Mouse (Mus musculus): ENCODE data around the gene Nprl2.

The Nprl2 gene

DNA sequence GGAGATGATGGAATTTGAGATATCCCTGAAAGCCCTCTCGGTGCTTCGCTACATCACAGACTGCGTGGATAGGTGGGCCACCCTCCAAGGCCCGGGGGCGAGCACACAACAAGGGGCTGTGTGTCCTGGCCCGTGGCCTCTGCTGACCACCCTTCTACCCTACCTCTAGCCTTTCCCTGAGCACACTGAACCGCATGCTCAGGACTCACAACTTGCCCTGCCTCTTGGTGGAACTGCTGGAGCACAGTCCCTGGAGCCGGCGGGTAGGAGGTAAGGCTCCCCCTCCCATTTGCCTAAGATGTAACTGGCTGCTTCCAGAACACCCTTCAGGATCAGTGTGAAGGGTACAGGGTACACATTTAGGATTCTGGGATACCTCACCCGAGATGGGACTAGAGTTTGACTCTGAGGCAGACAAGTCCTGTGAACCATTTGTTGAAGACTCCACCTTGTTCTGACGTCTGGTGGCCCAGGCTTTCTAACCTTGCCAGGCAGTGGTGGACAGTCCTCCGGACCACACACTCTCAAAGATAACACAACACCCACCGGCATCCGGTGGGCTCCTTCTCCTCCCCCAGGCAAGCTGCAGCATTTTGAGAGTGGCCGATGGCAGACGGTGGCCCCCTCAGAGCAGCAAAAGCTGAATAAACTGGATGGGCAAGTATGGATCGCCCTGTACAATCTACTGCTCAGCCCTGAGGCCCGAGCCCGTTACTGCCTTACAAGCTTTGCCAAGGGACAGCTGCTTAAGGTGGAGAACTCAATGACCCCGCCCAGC, 7.5 kb downstream of the Nprl2 start:
- in situ Hi-C loops (cut with MboI; ENCODE audit: unreplicated experiment in 2 of 2): loop anchor here (25.0 kb wide), 3 partner anchors 1362 to 1538 kb away; partner anchors contain the start of genes Ccdc51 (in 1 of the 2), Glyctk (in 1 of the 2), Plxnb1 (in 1 of the 2) and Ppm1m (in 1 of the 2)

DNA sequence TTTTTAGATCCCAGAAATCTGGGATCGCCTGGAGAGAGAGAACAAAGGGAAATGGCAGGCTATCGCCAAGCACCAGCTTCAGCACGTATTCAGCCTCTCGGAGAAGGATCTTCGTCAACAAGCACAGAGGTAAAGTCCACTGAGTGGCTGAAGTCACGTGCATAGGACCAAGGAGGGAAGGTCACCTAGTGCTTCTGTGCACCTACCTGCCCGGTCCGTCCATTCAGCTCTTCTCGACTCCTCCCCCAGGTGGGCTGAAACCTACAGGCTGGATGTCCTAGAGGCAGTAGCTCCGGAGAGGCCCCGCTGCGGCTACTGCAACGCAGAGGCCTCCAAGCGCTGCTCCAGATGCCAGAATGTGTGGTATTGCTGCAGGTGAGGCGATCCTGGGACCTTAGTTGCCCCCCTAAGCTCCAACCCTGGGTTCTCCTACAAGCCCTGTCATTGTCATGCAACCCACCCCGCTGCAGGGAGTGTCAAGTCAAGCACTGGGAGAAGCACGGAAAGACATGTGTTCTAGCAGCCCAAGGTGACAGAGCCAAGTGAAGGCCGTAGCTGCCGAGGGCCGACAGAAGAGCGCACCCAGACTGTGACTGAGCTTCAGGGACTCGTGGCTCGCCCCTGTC, 8.6 kb downstream of the Nprl2 start:
- in situ Hi-C loops (cut with MboI; ENCODE audit: unreplicated experiment in 2 of 2): loop anchor here in 1 of 2 experiments (25.0 kb wide), 1 partner anchor 1363 kb away; the partner anchor contains the start of gene Ppm1m

DNA sequence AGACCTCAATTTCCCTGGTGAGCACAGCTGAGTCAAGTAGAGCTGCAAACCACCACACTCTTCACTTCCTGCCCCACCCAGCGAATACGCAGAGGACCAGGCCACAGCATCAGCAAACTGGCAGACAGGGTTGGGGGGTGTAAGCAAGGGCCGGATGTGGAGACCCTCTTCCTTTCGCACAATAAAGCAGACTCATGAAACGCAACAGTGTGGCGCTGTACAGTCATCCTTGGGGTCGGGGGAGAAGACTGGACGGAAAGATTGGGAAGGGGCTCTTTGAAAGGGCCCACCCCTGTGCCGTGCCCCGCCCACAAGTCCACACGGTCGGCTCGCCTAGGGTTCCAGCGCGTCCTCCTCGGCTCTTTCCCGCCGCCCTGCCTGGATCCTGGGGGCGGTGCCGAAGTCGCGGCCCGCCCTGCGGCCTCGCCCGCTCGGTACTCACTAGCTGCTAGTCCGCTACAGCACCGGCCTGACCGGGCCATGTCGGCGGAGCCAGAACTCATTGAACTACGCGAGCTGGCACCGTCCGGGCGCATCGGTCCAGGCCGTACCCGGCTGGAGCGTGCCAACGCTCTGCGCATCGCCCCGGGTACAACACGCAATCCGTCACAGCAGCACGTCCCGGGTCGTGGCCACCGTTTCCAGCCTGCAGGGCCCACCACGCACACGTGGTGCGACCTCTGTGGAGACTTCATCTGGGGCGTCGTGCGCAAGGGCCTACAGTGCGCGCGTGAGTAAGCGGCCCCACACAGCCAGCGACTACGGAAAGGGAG, 9.3 kb downstream of the Nprl2 start, which contains the start of gene Rassf1:
Rassf1 (plus strand) TSS at position 439 of the 773 bp plus-strand sequence.
- in situ Hi-C loops (cut with MboI; ENCODE audit: unreplicated experiment in 2 of 2): loop anchor here in 1 of 2 experiments (25.0 kb wide), 1 partner anchor 1364 kb away; the partner anchor contains the start of gene Ppm1m

DNA sequence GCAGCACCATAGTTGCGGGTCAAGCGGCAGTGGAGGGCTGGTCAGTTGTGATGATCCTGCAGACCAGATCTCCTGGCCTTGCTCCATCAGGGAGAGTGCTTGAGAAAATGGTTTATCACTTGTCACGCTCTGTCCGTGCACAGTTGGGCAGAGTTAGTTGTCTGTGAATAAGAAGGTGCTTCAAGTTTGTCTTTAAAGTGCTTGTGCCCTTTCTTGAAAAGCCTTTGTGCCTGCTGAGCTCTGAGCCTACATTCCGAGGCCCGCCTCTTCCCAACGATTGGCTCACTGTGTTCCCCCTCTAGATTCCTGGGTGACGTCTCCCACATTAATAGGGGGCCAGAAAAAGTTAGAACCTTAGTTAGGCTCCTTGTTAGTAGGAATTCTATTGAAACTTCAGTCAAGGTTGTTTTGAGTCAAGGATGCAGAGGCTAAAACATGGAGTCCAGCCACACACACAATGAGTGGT, 9.9 kb downstream of the Nprl2 start:
- in situ Hi-C loops (cut with MboI; ENCODE audit: unreplicated experiment in 2 of 2): loop anchor here in 1 of 2 experiments (25.0 kb wide), 1 partner anchor 1365 kb away; the partner anchor contains the start of gene Ppm1m

DNA sequence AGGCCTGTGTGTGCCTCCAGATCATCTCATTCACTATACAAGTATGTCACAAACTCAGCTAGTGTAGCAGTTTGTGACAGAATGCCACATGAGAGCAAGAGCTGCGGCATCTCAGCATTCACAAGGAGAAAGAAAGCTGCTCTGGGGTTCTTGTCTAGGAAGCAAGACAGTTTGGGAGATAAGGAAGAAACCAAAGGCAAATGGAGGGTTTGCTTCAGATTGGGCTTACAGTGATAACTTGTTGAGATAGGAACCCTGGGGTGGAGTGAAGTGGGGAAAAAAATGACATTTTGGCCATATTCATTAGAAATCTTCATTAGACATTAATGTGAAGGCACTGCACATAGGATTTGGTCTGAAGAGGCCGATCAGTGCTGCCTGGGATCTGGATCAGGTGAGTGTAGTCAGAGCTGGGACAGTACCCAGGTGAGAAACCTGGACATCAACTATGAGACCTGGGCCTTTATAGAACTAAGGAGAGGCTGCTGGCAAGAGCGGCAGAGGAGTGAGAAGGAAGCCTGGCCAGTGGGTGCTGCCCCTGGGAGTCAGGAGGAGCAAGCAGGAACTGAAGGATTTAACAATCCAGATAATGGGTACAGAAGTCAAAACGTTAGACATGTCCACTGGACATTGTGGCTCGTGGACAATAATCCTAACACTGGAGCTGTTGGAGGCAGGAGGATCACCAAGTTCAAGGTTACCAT, 10.8 kb downstream of the Nprl2 start:
- in situ Hi-C loops (cut with MboI; ENCODE audit: unreplicated experiment in 2 of 2): loop anchor here in 1 of 2 experiments (25.0 kb wide), 1 partner anchor 1366 kb away; the partner anchor contains the start of gene Ppm1m

DNA sequence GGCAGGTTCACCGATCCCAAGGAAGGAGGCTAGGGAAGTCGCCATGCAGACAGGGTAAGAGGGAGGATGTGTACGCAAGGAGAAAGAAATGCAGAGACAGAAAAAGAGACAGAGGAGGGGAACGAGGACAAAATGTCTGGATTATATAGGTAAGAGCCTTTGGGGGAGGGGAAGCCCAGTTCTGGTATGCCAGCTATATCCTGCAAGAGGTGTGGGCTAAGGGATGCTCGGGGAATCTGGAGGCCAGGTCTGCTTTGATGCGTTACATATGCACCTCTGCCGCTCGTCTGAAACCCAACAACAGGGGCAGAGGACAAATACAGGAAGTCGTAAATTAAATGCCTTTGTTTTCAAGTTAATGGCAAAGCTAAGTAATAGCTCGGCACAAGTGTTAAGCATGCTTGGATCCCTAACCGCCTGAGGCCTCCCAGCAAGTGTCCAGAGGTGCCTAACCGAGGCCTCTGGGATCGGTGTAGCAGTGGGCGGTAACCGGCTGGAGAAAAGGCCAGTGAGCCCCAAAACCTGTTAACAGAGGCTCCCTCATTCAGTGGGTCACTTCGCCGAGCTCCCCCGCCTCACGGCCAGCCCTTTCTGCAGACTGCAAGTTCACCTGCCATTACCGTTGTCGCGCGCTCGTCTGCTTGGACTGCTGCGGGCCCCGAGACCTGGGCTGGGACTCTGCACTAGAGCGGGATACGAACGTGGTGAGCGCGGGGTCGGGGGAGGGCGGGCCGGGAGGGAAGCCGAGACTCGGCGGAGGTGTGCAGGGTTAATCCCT, 11.7 kb downstream of the Nprl2 start:
- in situ Hi-C loops (cut with MboI; ENCODE audit: unreplicated experiment in 2 of 2): loop anchor here in 1 of 2 experiments (25.0 kb wide), 1 partner anchor 1366 kb away; the partner anchor contains the start of gene Ppm1m

DNA sequence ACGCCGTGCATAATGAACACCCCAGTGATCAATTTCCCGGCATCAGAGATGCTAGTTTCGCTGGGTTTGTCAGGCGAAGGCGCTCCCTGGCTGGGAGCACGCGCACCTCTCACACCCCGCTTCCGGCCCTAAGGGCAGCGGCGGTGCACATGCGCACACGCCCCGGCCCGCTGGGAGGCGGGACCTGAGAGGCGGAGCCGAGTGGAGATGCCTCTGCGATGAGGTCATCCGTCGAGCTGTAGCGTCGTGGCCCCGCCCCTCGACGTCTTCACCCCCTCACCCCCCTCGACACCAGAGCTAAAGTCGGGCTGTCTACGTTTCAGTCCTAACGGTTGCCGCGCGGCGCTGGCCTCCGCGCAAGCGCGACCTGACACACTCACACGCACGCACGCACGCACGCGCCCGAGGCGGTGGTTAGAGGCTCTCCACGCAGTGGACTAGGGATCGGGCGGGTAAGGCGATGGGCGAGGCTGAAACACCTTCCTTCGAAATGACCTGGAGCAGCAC, 12.3 kb downstream of the Nprl2 start:
- in situ Hi-C loops (cut with MboI; ENCODE audit: unreplicated experiment in 2 of 2): loop anchor here in 1 of 2 experiments (25.0 kb wide), 1 partner anchor 1367 kb away; the partner anchor contains the start of gene Ppm1m

DNA sequence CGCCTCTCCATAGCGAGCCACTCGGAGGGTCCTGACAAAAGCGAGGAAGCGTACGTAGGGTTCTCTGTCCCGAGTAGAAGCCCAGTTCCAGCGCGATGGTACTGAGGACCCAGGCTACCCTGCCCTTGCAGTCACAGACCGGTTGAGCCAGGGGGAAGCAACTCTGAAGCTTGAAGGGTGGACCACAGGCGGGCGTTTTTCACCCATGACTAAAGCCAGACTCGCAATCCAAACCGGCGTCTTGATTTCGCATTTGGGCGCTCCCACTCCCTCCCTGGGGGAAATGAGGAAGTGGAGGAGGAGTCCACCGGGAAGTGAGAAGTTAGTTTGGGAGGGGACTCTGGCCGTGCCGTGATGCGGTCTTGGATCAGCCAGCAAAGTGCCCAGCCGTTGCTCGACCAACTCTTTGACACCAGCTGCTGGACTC, 13.0 kb downstream of the Nprl2 start:
- in situ Hi-C loops (cut with MboI; ENCODE audit: unreplicated experiment in 2 of 2): loop anchor here in 1 of 2 experiments (25.0 kb wide), 1 partner anchor 1368 kb away; the partner anchor contains the start of gene Ppm1m

DNA sequence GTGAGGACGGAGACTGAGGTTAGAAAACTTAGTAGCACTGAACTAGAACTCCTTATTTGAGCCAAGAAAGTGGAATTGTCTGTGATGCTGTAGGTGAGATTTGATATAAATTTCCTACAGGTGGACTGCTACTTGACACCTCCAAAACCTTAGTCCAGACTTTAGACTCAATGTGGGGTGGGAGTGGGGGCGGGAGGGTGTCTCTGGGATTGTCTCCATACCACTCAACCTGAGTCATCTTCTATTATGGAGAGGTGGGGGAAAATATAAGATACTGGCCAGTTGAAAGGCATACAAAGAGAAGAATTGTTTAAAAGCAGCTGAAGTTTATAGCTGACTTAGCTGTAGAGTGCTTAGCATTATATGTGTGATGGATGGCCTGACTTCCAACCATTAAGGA, 13.7 kb downstream of the Nprl2 start:
- in situ Hi-C loops (cut with MboI; ENCODE audit: unreplicated experiment in 2 of 2): loop anchor here in 1 of 2 experiments (25.0 kb wide), 1 partner anchor 1368 kb away; the partner anchor contains the start of gene Ppm1m

DNA sequence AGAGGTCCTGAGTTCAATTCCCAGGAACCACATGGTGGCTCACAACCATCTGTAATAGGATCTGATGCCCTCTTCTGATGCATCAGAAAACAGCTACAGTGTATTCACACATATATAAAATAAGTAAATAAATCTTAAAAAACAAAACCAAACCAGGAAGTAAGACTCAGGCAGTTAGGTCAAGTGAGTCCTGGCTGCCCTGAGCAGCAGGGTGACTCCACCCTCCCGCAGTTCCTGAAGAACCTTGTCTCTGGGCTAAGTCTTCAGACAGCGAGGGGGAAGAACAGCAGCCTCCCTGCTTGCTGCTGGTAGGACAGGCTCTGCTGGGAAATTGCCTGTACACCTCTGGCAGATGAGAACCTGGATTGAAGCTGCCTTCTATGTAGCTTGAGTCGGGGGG, 14.3 kb downstream of the Nprl2 start:
- in situ Hi-C loops (cut with MboI; ENCODE audit: unreplicated experiment in 2 of 2): loop anchor here in 1 of 2 experiments (25.0 kb wide), 1 partner anchor 1369 kb away; the partner anchor contains the start of gene Ppm1m

DNA sequence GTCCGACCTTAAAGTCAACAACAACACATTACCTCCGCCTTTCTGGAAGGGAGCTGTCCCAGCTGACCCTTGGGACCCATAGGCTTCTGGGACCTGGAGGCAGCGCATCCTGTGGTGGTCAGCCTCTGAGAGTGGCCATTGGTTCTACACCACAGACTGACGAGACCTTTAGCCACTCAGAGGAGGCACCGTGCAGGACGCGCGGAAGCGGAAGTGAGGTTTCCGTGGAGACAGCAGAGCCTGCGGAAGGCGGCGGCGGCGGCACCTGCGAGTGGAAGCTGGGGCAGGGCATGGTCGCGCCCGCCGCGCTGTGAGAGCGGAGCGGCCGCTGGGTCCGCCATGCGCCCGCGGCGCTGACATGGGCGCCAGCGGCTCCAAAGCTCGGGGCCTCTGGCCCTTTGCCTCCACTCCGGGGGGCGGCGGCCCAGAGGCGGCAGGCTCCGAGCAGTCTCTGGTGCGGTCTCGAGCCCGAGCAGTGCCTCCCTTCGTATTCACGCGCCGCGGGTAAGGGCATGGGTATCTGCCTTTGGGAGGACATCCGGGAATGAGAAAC, 21.1 kb downstream of the Nprl2 start, which contains the start of gene Tusc2:
Tusc2 (plus strand) TSS at position 227 of the 553 bp plus-strand sequence.
- in situ Hi-C loops (cut with MboI; ENCODE audit: unreplicated experiment in 2 of 2): loop anchor here in 1 of 2 experiments (25.0 kb wide), 1 partner anchor 1376 kb away; the partner anchor contains the start of gene Ppm1m

DNA sequence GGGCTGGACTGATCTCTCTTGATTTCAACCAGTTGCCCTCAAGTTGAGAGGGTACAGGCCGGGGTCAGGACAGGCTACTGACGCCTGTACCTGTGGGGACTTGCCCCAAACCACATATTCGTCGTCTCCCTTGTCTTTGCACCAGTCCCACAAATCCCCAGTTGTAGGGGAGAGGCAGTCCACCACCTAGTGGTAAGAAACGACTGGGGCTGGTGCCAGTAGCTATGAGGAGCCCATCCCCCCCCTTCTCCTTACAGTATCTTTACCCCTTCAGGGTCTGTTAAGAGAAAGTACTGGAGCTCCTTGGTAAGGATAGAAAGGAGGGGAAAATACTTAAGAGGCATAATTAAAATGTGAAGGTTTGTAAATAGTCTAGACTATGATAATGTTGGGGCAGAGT, 23.5 kb downstream of the Nprl2 start:
- in situ Hi-C loops (cut with MboI; ENCODE audit: unreplicated experiment in 2 of 2): loop anchor here in 1 of 2 experiments (25.0 kb wide), 1 partner anchor 1378 kb away; the partner anchor contains the start of gene Ppm1m

DNA sequence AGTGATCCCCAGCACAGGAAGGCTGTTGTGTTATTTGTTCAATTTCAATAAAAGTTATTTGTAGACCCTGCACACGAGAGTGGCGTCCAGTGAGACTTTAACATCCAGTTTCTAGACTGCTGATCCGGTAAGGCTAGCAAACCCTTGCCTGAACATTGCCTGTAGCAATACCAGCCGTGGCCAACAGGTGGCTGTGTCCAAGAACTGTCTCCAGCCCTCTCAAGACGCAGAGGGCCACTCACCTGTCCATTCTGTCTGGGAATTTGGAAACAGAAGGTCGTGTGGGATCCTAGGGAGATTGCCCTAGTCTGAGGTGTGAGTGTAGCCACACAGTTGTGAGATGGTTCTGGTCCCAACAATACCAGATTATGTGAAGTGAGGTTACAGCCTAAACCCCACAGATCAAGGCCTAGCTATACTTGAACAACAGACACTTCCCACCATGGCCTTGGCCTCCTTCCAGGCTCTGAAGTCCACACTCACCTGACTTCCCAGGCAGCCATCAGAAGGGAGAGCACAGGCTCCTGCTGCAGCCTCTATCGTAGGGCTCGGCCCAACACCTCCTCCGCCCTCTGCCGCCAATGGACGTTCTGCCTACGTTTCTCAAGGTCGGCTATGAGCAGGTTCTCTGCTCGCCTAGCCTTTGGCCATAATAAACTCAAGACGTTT, 24.1 kb downstream of the Nprl2 start:
- in situ Hi-C loops (cut with MboI; ENCODE audit: unreplicated experiment in 2 of 2): loop anchor here in 1 of 2 experiments (25.0 kb wide), 1 partner anchor 1379 kb away; the partner anchor contains the start of gene Ppm1m

DNA sequence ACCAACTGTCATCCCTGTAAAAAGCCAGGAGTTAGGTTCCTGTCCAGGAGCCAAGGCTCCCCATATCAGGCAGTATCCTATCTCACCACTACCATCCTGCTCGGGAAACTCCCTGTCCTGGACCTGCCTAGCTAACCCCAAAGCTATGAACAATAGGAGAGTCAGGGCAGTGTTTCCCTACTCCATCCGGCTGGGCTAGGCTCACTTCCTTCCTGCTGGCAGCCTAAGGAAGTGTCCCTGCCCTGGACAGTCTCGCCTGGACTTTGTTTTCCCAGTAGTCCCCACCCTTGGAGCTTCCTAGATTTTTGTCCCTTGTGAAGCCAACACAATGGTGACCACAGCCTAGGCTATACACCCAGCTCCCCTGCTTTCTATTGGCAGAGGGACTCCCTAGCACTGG, 24.8 kb downstream of the Nprl2 start:
- in situ Hi-C loops (cut with MboI; ENCODE audit: unreplicated experiment in 2 of 2): loop anchor here in 1 of 2 experiments (25.0 kb wide), 1 partner anchor 1380 kb away; the partner anchor contains the start of gene Ppm1m

DNA sequence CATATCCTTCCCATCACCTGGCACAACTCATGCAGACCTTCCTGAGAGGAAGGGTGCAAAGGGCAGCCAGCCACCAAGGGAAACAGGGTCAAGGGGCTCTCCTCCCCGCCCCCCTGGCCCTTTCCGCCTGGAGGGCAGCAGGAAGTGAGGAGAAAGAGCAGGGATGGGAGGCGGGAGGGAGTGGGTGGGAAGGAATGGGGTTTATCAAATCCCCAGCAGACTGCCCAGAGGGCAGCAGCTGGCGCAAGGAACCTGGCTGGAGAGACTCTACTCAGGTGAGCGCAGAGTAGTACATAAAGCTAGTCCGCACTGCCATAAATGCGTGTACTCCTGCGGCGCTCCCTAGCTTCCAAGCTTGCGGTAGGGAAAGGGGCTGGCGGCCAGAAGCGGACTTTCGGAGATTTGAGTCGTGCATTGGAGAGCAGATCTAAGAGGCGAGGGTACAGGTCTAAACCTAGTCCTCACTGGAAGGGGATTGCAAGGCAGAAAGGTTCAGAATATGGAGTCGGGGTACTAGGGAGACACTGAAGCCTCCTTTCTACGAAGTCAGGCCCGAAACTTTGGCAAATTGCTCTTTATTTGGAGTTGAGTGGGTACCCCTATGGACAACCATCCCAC, 25.8 kb downstream of the Nprl2 start, which contains the start of gene Hyal2:
Hyal2 (plus strand) TSS at position 244 of the 618 bp plus-strand sequence.
- in situ Hi-C loops (cut with MboI; ENCODE audit: unreplicated experiment in 2 of 2): loop anchor here in 1 of 2 experiments (25.0 kb wide), 1 partner anchor 1381 kb away; the partner anchor contains the start of gene Ppm1m

Data from v-Abl transformed pro-B cells (cell line).